7 mouse cellular contexts compared by ENCODE assay signal in the genomic region with DNA sequence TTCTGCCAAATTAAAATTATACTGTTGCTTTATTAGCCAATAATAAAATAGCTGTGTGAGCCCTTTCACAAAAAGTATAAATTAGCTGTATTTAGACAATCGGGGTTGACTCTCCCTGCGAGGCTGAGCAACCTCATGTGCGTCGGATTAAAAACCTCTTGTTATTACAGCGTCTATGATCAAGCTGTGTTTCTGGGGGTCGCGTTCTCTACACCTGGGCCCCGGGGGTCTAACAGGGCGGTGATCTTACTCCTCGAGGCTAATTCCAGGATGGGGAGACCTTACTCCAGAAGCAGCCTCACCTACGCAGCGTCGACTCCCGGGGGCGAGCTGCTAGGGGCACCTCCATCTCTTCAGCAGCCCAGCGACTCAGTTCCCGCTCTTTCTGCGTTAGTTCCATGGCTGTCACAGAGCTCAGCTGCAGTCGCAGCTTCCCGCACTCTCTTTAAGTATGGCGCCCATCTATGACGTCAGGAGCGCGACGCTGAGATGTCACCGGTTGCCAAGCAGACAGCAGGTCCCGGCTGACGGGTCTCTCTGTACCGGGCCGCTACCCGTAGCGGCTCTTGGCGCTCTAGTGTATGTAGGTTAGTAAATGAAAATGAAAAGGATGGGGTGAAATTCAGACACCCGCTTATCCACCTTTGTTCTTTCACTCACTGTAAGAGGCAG. TPM values are rescaled to one million over a fixed set of nuclear protein-coding genes. Genes with fewer than 3 reads are reported as not detected.
DNase-seq lines count a peak whose midpoint lies in the region; ATAC-seq lines count a peak whose summit lies in the region.

Haus5 (minus strand) TSS at position 466 of the 672 bp plus-strand sequence.

- H3K9me3 ChIP-seq in embryonic facial prominence, embryonic 10.5 days: no peaks in the 10 kb centered on the region
- no peaks in the 10 kb centered on the region for H3K9me3 ChIP-seq in limb, embryonic 11.5 days (ENCODE audit: control insufficient read depth, low read length)
- H3K9me3 ChIP-seq in midbrain, embryonic 14.5 days (ENCODE audit: control insufficient read depth, low read length): no peaks in the 10 kb centered on the region

- H3K4me1 ChIP-seq in embryonic facial prominence, embryonic 10.5 days: peaks cover 14% of the 10 kb centered on the region
- H3K4me1 ChIP-seq in limb, embryonic 11.5 days (ENCODE audit: control insufficient read depth, insufficient read depth, low read length): no peaks in the 10 kb centered on the region
- peaks cover 6% of the 10 kb centered on the region; the same call in 1 of the 2 replicates for H3K4me1 ChIP-seq in midbrain, embryonic 14.5 days (ENCODE audit: control insufficient read depth, insufficient read depth, low read length)

- ATAC-seq in limb, embryonic 11.5 days (ENCODE audit: insufficient number of reproducible peaks, low FRiP score, low TSS enrichment, low read depth): peak; percentile 92
- ATAC-seq in midbrain, embryonic 14.5 days (ENCODE audit: low FRiP score, low TSS enrichment): peak; percentile 92

- under 1% methylated on average over 34 of the region's 34 CpGs for WGBS in embryonic facial prominence, embryonic 10.5 days
- WGBS in limb, embryonic 11.5 days: under 1% methylated on average over 34 of the region's 34 CpGs
- under 1% methylated on average over 34 of the region's 34 CpGs for WGBS in midbrain, embryonic 14.5 days

- peak within 1 kb of the TSS; percentile 86 for H3K27ac ChIP-seq in embryonic facial prominence, embryonic 10.5 days (replicated peaks)
- no peak within 1 kb of the TSS for H3K27ac ChIP-seq in limb, embryonic 11.5 days (replicated peaks; ENCODE audit: low read depth, low read length)
- peak within 1 kb of the TSS; percentile 78 for H3K27ac ChIP-seq in midbrain, embryonic 14.5 days (replicated peaks; ENCODE audit: low read depth, low read length)

- H3K36me3 ChIP-seq in embryonic facial prominence, embryonic 10.5 days (replicated peaks): peaks cover 32% of the 10 kb centered on the region
- H3K36me3 ChIP-seq in limb, embryonic 11.5 days (ENCODE audit: control insufficient read depth, insufficient read depth, low read length): no peaks in the 10 kb centered on the region; the same call in 1 of the 2 replicates
- H3K36me3 ChIP-seq in midbrain, embryonic 14.5 days (ENCODE audit: control insufficient read depth, insufficient read depth, low read length): peaks cover 12% of the 10 kb centered on the region

- DNase-seq in adrenal gland, postnatal 10 days: peak; percentile 95
- DNase-seq in embryonic facial prominence, embryonic 10.5 days (ENCODE audit: low spot score): peak; percentile 91
- DNase-seq in heart, adult 11 months: peak; percentile 98
- peak; percentile 92 for DNase-seq in kidney, adult 18-20 months
- DNase-seq in limb, embryonic 11.5 days (ENCODE audit: low spot score): peak; percentile 97
- peak; percentile 98 for DNase-seq in midbrain, embryonic 14.5 days
- DNase-seq in spleen, adult 18-20 months: peak; percentile 83 to 91

- H3K9ac ChIP-seq in limb, embryonic 11.5 days (ENCODE audit: low read length): peak within 1 kb of the TSS; percentile 76
- peak within 1 kb of the TSS; percentile 73 for H3K9ac ChIP-seq in midbrain, embryonic 14.5 days (replicated peaks; ENCODE audit: low read length)

- 0 out of 2 replicates have a peak, but pooled peaks cover 4% of the 10 kb centered on the region for H3K27me3 ChIP-seq in embryonic facial prominence, embryonic 10.5 days (replicated peaks; ENCODE audit: low read depth, poor library complexity, severe bottlenecking)
- no peaks in the 10 kb centered on the region for H3K27me3 ChIP-seq in limb, embryonic 11.5 days (ENCODE audit: control insufficient read depth, insufficient read depth, low read length)
- H3K27me3 ChIP-seq in midbrain, embryonic 14.5 days (ENCODE audit: control insufficient read depth, insufficient read depth, low read length): no peaks in the 10 kb centered on the region

- peak within 1 kb of the TSS; percentile 84 for H3K4me3 ChIP-seq in embryonic facial prominence, embryonic 10.5 days
- peak within 1 kb of the TSS; percentile 61 for H3K4me3 ChIP-seq in limb, embryonic 11.5 days (ENCODE audit: low read depth, low read length)
- peak within 1 kb of the TSS; percentile 56 for H3K4me3 ChIP-seq in midbrain, embryonic 14.5 days (replicated peaks; ENCODE audit: low read depth, low read length)

- H3K4me2 ChIP-seq in limb, embryonic 11.5 days (ENCODE audit: low read depth, severe bottlenecking): peak within 1 kb of the TSS; percentile 51
- peak within 1 kb of the TSS; percentile 86 for H3K4me2 ChIP-seq in midbrain, embryonic 14.5 days (ENCODE audit: low read length)

RNA-seq across cellular contexts. Expression of gene Haus5, which starts in this region (rescaled TPM):
- 10 to 100 TPM; 10.5 to 12.4 TPM for total RNA-seq in adrenal gland, postnatal 10 days (2021)
- polyA plus RNA-seq in embryonic facial prominence, embryonic 10.5 days (2016; fragmentation: Nextera tagmentation; extraction: Ambion mirVana): 79.6 and 80.3 TPM in 2 replicates
- 62.1 and 67.3 TPM in 2 replicates for polyA plus RNA-seq in limb, embryonic 11.5 days (2014; fragmentation: Nextera tagmentation; extraction: Ambion mirVana)
- 21.6 and 22.8 TPM in 2 replicates for polyA plus RNA-seq in midbrain, embryonic 14.5 days (2014; fragmentation: Nextera tagmentation; extraction: Ambion mirVana)
